Mouse (Mus musculus) activated CD4-positive, CD25-positive, alpha-beta regulatory T cell, adult 4 months (primary cell): ENCODE results near the gene Rap1gap2. TPM values are rescaled to one million over a fixed set of nuclear protein-coding genes. Genes with fewer than 3 reads are reported as not detected.

Experiments used
- ATAC-seq: one replicate; pipeline ENCODE4 v1.8.0; 2017
- polyA plus RNA-seq, 2 experiments: library from polyadenylated mRNA; unstranded; fragments of 100-300 nt; shearing (Covaris generic); gene quantifications; one replicate each; pipeline ENCODE4 v1.2.1; 2017

Gene Rap1gap2
- polyA plus RNA-seq, 2 experiments from 2014 or later, result 3.3 to 4.1 TPM

DNA sequence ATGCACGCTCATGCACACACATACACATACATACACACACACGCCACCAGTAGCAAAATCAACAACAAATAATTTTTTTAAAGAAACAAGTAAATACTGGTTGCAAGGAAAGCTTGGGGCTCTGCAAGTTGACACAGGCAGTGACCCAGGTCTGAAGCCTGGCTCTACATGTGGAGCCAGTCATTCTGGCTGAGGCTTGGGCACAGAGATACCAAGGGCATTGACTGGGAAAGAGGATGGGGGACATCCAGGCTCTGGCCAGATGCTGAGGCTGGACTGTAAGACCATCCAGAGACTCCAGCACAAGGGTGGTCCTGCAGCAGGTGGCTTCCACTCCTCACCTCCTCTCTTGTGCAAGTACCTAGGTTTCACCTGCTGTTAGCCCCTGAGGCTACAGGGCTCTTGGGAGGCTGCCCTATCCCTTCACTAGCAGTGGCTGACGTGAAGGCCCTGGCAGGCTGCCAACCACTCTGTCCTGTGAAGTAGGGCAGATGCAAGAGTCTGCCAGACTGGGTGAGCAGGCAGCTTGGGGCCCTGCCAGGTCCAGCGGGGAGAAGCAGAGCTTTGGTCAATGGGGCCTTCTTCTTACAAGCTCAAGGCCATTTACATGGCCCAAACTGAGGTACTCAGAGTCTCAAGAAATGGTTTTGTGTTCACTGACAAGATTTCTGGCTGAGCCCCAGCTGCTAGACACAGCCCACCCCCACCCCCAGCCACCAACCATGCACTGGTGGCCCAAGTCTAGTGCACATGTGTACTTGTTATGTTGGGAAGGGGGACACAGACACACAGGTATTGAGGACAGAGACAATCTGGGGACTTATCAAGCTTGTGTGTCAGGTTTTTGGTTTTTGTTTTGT, 201.9 kb downstream of the Rap1gap2 start:
- ATAC-seq, result no peak

DNA sequence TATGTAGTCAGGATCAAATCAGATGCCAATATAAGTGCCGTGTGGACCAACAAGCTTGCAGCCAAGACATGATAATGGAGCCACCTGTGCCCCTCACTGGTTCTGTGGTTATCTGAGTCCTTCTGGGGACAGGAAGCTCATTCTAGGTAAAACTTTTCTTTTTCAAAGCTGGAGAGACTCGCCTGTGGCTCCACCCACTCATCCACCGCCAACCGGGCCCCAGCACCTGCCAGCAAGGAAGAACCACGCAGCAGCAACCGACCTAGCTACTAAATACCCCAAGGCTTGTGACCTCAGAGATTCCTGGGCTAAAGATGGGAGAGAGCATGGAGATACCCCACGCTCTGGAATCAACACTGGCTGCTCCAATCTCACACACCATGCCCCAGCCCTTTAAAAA, 205.5 kb downstream of the Rap1gap2 start:
- ATAC-seq, result no peak

DNA sequence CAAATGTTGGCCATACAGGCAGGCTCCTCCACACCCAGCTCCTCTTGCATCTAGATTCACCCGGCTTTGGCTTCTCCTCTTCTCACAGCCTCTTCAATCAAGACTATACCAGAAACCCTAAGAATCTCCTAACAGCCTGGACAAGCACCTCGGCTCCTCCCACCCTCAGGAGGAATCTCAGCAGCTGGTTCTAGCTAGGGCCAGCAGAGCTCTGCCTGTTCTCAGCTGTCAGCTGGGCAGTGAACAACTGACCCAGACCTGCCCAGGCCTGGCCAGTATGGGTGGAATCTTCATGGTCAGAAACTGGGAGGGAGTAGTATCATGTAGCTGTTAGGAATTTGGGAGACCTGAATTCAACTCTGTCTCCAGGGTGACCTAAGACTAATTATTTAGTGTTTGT, 206.5 kb downstream of the Rap1gap2 start:
- no peak for ATAC-seq

DNA sequence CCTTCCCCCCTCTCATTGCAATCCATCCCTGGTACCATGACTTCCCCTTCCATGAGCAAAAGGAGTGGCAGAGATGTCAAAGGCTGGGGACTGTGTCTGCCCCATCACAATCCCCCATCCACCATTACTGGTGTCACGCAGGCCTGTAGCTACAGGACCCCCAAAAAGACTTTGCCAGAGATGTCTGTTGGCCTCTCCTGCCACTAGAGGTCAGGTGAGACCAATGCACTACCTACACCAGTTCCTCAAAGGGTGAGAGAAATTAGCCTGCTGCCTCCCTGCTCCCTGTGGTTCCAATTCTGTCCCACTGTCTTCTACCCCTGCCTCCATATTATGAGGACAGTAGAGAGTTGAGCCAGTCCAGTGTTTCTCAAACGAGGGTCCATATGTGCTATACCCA, 208.6 kb downstream of the Rap1gap2 start:
- no peak for ATAC-seq

DNA sequence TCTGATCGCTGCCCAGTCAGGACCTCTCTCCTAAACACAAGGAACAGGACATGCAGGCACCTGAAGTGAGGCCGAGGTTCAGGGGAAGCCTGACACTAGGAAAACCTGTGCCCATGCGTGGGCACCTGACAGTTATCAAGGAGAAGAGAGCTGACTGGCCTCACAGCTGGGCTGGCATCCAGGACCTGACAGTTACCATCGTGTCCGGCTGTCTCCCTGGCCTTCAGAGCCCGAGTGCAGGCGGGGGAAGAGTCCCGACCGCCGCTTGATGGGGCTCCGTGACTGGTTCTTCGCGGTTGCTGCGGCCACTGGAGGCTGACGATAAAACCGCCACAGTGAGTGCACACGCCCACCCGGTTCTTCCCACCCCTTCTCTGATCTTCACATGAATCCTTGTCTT, 215.1 kb downstream of the Rap1gap2 start:
- no peak for ATAC-seq

DNA sequence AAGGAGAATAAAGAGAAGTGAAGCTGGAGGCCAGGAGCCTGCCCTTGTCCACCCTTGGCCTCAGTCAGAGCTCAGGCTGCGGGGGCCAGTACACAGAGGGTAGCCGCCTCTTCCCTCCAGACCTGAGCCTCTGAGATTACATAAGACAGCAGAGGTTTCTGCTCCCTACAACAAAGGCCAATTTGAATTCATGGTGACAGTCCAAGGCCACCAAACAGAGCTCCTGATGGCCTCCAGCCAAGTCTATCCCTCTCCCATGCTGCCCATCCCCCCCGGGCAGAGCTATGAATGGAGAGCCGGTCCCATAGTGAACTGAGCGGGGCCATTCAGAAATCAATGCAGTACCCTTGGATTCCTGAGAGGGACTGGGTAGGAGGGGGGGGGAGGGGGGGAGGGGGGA, 217.2 kb downstream of the Rap1gap2 start:
- ATAC-seq, result no peak

DNA sequence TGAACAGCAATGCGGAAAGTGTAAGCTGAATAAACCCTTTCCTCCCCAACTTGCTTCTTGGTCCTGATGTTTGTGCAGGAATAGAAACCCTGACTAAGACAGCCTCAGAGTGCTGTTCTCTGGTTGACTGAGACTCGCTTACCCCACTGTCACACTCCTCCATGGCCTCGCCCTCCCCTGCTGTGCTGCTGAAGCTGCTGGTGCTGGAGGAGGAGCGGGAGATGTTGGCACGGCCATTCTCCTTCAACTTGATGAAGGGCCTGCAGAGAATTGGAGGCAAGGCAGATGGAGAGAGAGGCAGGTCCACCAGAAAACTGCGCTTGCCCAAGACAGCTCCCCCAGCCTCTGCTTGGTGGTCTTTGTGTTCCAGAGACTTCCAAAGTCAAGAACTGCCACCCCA, 217.8 kb downstream of the Rap1gap2 start:
- no peak for ATAC-seq

DNA sequence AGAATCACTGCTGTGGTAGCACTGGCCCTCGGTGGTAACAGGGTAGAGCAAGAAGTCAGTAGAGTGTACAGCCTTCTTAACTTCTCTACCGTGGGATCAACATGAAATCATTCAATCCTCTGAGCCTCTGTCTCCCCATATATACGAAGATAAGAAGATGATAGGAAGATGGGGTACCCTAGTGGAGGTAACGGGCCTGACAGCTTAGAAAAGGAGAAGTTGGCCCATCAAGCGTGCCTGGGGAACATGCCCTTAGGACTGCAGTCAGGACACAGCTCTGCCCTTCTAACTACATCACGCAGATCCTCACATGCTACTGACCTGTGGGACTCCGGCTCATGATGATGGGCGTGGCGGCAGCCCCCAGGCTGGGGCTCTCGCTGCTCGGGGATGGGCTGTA, 218.8 kb downstream of the Rap1gap2 start:
- ATAC-seq, result no peak

DNA sequence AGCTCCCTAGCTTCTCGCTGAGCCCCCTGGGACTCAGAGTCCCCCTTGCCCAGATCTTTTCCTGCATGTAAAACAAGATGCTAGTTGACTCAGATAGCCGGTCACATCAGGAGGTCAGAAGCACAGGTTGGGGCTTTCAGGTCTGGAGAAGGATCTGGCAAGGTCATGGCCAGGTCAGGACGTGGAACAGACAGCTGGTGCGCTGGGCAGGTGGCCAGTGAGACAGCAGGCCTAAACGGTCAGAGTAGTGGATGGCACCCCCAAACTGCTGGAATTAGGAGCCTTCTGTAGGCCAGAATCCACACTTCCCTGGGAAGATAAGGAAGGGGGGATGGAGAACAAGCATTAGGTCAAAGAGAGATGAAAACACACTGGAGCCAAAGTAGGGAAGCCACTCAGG, 223.5 kb downstream of the Rap1gap2 start:
- ATAC-seq, result no peak

DNA sequence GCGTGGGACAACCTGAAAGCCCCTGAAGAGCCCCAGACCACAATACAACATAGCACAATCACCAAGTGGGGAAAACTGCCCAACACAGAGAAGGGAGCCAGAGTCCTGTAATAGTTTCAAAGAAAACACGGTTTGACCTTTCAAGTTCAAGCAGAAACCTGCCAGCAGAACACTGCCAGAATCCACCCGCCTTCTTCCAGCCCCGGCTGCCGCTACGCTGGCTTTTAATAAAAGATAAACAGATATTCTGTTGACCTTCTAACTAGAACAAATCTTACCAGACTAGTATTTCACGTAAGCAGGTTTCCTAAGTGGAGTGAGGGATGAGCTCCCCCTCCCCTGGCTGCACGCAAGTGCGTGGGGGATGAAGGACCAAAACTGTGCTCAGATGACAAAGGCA, 225.0 kb downstream of the Rap1gap2 start:
- ATAC-seq, result no peak

DNA sequence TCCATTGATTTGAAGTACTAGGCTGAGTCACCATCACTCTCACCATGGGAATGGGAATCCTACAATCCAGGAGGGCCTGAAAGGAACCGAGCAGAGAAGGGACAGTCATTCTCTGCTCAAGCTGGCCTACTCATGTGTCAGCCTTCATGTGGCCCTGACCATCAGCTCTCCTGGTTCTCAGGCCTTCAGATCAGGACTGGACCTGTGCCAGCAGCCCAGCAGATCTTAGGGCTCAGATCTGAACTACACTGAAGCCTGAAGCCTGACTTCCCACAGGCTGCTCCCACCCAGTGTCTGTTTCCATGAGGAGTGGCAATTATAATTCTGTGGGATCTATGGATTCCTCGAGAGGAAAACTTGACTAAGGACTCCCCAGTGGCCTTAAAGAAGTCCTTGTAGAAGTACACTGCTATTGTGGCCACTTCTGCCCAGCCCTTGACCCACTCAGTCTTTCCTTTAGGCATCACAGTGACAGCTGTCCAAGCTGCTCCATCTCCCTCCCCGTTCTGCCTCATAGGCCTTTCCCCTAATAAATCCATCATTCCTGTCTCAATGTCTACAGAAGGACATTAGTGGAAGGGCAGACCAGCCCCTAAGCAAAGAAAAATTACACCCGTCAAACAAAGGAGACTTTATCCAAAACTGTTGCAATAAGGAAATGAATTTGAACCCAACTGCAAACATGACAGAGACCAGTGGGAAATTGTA, 231.4 kb downstream of the Rap1gap2 start:
- ATAC-seq, result no peak

DNA sequence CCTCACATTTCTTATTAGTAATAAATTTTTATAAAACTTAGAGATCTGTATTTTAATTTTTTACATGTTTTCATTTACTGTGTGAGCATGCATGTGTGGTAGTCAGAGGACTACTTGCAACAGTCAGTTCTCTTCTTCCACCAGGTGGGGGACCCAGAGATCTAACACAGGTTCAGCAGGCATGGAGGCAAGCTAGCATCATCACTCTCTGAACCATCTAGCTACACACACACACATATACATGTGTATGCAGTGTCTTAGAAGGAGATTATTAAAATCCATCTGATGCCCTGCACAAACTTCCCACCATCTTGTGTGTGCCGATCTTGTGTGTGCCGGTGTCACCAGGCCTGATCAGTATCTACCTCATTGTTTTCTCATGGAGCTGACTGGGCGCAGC, 233.9 kb downstream of the Rap1gap2 start:
- ATAC-seq, result peak; percentile 40

DNA sequence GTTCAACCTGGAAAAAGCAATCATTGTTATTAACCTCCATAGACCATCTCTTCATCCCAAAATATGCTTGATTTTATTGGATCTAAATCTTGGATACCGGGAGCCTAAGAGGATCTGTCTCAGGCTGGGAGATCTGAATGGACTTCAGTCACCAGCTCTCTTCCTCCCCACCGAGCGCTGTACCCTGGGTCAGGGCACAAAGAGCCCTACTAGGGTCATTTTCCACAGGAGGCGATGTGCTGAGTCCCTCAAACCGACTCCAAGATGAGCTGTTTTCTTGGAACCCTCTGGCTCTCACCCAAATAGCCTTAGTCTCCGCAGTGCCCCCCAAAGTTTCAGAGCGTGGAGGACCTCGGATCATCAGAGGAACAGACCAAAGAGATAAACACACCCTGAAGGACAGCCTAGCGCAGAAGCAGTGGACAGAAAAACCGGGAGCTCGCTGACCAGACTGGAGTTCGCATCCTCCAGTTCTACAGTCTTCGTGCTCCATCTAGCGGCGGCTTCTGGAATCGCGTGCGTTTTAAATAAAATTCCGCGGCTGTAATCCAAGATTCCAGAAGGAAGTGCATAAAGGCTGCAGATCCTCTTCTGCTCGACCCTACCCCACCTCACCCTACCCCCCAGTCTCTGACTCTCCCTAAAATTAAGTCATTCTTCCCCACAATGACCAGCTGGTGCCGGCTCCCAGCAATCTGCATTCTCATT, 239.2 kb downstream of the Rap1gap2 start:
- no peak for ATAC-seq

DNA sequence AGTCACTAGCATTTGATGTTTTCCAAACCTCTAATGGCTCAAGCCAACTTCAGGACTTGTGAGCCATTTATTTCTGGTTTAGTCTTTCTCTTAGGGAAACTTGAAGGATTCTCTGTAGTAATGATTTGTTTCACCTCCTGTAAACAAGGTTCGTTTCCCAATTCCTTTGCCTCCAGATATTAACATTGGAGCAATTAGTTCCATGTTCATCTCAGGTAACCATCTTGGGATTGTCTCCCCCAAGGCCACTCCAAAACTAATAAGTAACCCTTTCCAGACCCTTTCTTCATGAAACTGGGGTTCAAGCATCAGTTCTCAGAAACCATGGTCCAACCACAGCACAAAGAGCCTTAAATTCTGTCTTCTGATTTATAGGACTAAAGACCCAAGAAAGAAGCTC, 248.9 kb downstream of the Rap1gap2 start, which contains the start of gene Olfr412:
TSS of gene Olfr412 (plus strand) at position 301 of the 400 bp plus-strand sequence.
- no peak for ATAC-seq

DNA sequence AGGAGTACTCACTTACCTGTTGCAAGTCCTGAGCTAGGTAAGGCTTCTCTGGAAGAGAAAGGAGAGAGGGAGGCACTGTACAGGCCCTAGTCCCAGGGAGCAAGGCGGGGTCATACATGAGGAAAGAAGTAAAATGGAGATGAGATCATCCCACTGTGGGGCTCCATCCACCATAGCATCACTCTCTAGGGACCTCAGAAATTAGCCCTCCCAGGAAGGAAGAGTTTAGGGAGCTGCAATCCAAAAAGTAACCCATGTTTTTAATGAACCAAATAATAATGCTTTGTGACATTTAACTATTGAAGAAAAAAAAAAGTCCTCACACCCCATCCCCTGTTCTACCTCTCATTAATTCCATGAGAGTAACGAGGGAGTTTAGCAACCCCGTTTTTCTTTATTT, 258.2 kb downstream of the Rap1gap2 start, which contains the start of gene Olfr411:
TSS of gene Olfr411 (minus strand) at position 101 of the 400 bp plus-strand sequence.
- ATAC-seq, result no peak

DNA sequence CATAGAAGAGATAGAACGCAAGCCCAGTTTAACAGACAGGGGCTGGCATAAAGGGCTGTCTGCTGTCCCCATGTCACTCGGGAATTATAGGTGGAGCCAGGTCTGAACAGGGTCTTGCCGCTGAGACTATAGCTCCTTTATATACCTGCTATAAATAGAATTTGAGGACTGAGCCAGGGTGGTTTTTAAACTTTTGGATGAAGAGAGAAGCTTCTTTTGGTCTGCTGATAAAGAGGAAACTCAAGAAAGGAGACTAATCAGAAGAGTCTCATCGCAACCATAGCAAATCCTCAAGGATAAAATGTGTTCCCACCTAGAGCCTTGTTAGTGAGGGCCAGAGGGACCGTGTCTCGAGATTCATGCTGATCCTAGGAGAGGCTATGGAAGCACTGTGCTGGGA, 272.8 kb downstream of the Rap1gap2 start, which contains the start of gene Olfr410:
TSS of gene Olfr410 (minus strand) at position 101 of the 400 bp plus-strand sequence.
- ATAC-seq, result no peak

Other genes with a start within 250 kb of the Rap1gap2 start
- not detected for gene Olfr412, start 248.8 kb downstream of the Rap1gap2 start, polyA plus RNA-seq
- gene Ccdc92b, start 8.7 kb upstream of the Rap1gap2 start, polyA plus RNA-seq, result not detected
- gene Cluh, start 38.6 kb upstream of the Rap1gap2 start, polyA plus RNA-seq, result 1 to 10 TPM; 6.8 to 8.1 TPM
- gene Pafah1b1, start 113.8 kb upstream of the Rap1gap2 start, polyA plus RNA-seq, result 10 to 100 TPM; 59.5 to 79.2 TPM
- 10 to 100 TPM; 26.3 to 33.5 TPM for gene Mettl16, start 159.9 kb upstream of the Rap1gap2 start, polyA plus RNA-seq
- gene Mnt, start 220.0 kb upstream of the Rap1gap2 start, polyA plus RNA-seq, result 1 to 10 TPM; 5.4 to 6.9 TPM